Mouse (Mus musculus) left cerebral cortex, adult 6 months (tissue): ENCODE data around the gene Pnpla7. TPM values are rescaled to one million over a fixed set of nuclear protein-coding genes. Genes with fewer than 3 reads are reported as not detected.

Experiments
- long read RNA-seq, 2 experiments: library from polyadenylated mRNA; unstranded; transcript quantifications; one replicate each; pipeline ENCODE4 v2.0.0; 2019 to 2020
- polyA plus RNA-seq: library from polyadenylated mRNA; unstranded; fragments of <200 nt; fragmentation: Nextera tagmentation; gene quantifications from 2 replicates; pipeline ENCODE4 v1.2.3, GENCODE M21; 2021

Pnpla7 gene
- polyA plus RNA-seq: 6.0 and 8.4 TPM in 2 replicates
- long read RNA-seq, experiment 1, full-length matches to known transcripts: 17 of 40 reads
- long read RNA-seq, experiment 1, partial matches to known transcripts: 5 of 40 reads
- long read RNA-seq, experiment 1, other reads (novel, unspliced or antisense): 18 of 40 reads
- long read RNA-seq, experiment 2, full-length matches to known transcripts: 5 of 17 reads
- long read RNA-seq, experiment 2, partial matches to known transcripts: 5 of 17 reads
- long read RNA-seq, experiment 2, other reads (novel, unspliced or antisense): 7 of 17 reads

DNA sequence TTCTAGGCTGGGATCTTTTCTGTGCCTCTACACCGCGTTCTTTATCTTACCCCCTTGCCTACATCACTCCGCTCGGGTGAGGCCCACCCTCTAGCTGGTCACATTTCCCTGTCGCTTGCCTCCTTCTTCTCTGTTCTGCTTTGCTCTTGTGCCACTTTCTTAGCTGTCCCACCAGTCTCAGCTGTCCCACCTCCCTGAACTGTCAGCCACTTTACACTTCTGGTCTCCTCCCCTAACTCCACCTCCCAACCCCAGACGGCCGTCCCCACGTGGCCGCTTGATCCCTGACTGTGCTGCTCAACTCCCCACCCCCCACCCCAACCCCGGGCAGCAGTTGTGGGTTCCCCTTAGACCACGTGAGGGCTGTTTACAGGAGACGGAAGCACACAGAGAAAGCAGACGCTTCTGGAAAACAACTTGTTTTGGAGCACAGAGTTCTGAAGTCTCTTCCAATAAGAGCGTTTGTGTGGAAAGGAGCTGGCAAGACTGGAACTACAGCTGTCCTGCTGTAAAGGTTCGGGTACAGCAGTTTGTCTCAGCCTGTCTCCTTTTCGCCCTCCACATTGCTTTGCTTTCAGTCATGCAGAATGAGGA lies at the start of gene Pnpla7:
Pnpla7 (plus strand) TSS at position 330 of the 594 bp plus-strand sequence.

GRCm38 (mm10) chr2:24935057-24935796 lies 40.6 kb upstream of the Pnpla7 start, which contains the start of gene Arrdc1:
Arrdc1 (minus strand) TSS chr2:24935252.

DNA sequence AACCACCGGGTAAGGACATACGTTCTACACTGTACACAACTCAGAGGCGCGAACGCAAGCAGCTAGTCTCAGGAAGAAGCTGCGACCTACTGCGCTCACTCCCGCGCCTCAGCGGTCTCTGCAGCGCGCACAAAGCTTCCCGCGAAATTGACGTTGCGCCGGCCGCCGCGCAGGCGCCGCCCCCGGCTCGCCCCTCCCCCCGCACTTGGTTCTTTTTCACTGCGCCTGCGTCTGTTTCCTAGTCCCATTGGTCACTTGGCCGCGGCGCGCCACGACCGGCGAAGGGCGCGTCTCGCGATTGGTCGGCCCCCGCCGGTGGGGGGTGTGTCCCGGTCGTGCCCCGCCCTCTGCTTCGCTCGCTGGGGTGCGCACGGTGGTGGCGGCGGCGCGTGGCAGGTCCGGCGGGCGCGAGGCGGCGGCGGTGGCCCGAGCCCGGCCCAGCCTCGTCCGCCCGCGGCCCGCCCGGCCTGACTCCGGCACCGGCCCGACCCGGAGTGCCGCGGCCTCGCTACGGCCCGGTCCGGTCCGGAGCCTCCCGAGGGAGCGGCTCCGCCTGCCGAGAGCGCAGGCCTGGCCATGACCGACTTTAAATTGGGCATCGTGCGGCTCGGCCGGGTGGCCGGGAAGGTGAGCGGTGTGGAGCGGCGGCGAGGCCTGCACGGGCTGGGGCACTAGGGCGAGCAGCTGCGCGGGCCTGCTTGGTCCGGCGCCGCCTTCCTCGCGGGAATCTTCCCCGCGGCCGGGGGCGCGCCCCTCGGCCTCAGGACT lies 26.2 kb upstream of the Pnpla7 start, which contains the start of gene Zmynd19:
Zmynd19 (plus strand) TSS at position 372 of the 768 bp plus-strand sequence.

DNA sequence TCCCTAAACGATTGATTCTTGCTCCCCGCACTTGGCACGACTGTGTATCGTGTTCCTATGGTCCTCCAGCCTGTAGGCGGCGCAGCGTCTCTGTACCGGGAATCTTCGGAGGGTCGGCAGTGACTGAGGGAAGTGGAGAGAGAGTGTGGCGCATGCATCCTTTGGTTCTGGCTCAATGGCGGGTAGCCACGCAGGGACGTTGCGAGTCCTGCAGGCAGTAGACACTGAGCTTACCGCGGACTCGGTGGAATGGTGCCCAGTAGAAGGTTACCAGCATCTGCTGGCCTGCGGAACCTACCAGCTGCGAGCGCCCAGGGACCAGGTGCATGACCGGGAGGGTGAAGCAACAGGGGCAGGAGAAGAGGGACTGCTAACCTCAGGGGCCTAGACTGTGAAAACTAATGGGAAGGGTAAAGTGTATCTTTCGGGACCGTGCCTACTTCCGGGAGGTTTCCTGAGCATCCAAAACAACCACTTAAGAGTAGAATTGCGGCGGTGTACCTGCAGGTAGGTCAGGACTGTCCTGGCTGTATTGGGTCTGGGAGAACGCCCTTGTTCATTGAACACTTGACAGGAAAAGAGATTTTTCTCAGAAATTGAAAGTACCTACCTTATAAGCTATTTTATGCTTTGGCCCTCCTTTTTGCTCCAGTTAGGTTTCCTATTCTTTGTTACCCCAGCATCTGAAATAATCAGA lies 13.4 kb upstream of the Pnpla7 start, which contains the start of gene Dph7:
Dph7 (plus strand) TSS at position 97 of the 697 bp plus-strand sequence.

GRCm38 (mm10) chr2:24974906-24975703 lies 728 bp upstream of the Pnpla7 start, which contains the start of gene Mrpl41:
Mrpl41 (minus strand) TSS chr2:24975098.

DNA sequence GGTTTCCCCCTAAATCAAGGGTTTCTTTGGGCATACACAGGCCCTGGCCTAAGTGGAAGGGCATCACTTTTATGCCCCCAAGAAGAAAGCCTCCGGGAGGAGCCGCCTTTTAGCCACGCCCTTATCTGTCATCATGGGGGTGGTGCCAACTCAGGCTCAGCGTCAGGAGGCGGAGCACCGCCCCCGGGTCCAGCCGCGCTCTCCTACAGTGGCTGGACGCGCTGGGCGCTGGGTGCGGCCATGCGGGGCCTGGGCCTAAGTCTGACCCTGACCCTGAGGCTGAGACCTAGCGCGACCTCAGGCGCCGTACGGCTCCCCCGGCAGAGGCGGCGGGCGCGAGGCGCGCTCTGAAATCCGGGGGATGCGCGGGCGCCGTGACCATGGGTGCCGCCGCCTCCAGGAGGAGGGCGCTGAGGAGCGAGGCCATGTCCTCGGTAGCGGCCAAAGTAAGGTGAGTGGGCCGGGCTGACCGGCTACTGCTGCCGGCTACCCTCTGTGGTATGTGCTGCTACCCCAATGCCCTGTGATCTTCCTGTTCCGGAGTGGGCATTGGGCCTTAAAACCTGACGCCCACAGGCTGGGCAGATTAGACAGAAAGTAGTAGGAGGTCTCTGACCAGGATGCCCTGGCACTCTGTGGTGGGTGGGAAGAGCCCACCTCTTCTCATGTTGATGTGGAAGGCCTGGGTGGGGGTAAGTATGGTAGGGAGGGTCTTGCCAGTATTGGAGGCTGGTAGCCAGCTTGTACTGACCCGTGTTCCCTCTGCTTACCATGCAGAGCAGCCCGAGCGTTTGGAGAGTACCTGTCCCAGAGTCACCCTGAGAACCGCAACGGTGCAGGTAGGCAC lies 78.6 kb downstream of the Pnpla7 start, which contains the start of gene Nsmf:
Nsmf (plus strand) TSS at position 135 of the 847 bp plus-strand sequence.

GRCm38 (mm10) chr2:25080076-25080475 lies 104.2 kb downstream of the Pnpla7 start, which contains the start of gene Entpd8:
Entpd8 (plus strand) TSS chr2:25080304.

DNA sequence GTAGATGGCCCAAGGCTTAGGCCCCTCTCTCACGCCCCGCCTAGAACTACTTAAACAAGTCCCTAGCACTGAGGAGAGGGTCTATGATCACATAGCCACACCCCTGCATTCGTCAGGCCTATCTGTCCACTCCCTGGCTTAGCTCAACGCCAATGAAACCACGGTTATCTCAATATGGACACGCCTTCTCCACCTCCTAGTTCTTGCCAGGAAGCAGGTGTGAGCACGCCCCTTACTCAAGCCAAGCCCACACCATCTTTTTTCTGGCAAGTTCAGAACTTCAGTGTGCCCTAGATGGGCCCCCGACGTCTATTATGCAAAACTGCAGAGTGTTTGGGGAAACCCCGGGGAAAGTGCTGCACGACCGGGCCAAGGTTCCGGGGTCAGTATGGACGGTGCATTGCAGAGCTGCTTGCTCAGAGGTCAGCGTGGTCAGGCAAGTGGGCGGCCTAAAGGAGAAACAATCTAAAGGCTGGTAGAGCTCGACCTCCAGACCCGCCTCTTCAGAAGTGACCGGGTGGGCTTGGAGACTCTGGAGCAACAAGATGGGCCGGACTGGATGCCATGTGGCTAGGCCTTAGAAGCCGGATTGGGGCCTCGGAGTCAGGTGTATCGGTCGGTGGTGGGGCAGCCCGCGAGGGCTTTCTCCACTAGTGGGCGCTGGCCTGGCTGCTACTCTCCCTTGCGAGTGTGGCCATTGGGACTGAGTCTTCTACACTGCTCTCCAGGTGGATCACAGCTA lies 119.4 kb downstream of the Pnpla7 start, which contains the start of gene Noxa1:
Noxa1 (minus strand) TSS at position 41 of the 742 bp plus-strand sequence.

Other genes starting within 250 kb of the Pnpla7 start
- 6.3 and 8.8 TPM in 2 replicates for gene Cacna1b, start 212.9 kb upstream of the Pnpla7 start, polyA plus RNA-seq
- gene Ehmt1, start 56.4 kb upstream of the Pnpla7 start, polyA plus RNA-seq: 18.4 and 21.9 TPM in 2 replicates
- gene Arrdc1, start 40.8 kb upstream of the Pnpla7 start, polyA plus RNA-seq: 5.0 and 6.5 TPM in 2 replicates
- gene Zmynd19, start 26.2 kb upstream of the Pnpla7 start, polyA plus RNA-seq: 2.2 and 21.5 TPM in 2 replicates
- gene Dph7, start 13.6 kb upstream of the Pnpla7 start, polyA plus RNA-seq: 28.4 and 37.8 TPM in 2 replicates
- 193 and 199 TPM in 2 replicates for gene Mrpl41, start 935 bp upstream of the Pnpla7 start, polyA plus RNA-seq
- gene Nsmf, start 78.3 kb downstream of the Pnpla7 start, polyA plus RNA-seq: 342 and 371 TPM in 2 replicates
- gene Entpd8, start 104.3 kb downstream of the Pnpla7 start, polyA plus RNA-seq: not detected in 2 replicates
- gene Noxa1, start 119.1 kb downstream of the Pnpla7 start, polyA plus RNA-seq: not detected in 2 replicates
- gene Nrarp, start 204.7 kb downstream of the Pnpla7 start, polyA plus RNA-seq: 1.1 and 20.3 TPM in 2 replicates
- 1.7 and 2.3 TPM in 2 replicates for gene Tor4a, start 220.9 kb downstream of the Pnpla7 start, polyA plus RNA-seq
- gene Nelfb, start 235.5 kb downstream of the Pnpla7 start, polyA plus RNA-seq: 35.3 and 40.2 TPM in 2 replicates
- gene Stpg3, start 238.6 kb downstream of the Pnpla7 start, polyA plus RNA-seq: not detected in 2 replicates
- gene Fam166a, start 242.7 kb downstream of the Pnpla7 start, polyA plus RNA-seq: 11.9 and 28.8 TPM in 2 replicates
- 509 and 600 TPM in 2 replicates for gene Tubb4b, start 248.7 kb downstream of the Pnpla7 start, polyA plus RNA-seq